In the genomic region with DNA sequence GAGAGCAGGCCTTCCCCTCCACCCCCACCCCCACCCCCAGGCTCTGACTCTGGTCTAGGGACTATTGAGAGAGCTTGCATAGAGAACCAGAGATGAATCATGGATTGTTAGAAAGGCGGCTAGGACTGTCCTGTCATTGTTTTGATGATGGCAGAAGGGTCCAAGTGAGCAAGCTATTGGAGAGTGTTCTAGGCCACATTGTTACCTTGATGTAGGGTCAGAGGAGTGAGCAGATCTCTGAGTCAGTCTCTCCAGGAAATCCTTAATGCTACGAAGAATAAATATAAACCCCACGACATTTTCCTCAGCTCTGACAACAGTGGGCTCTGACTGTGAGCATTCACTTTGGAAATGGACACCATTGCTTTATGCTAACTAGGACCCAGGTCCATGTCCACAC, we compare ENCODE assay signal across 31 mouse cellular contexts.
"Had no signal": no experiment of that assay in that cellular context is flagged by ENCODE, and none has a peak within 500 bp of the region (broad histone marks: within the 10 kb centered on the region; RNA-seq: fewer than 3 reads in every experiment).

No protein-coding gene starts in this region.

- H3K4me3 ChIP-seq: limb, embryonic 10.5 days; limb, embryonic 12.5 days; limb, embryonic 13.5 days; limb, embryonic 15.5 days; liver, embryonic 12.5 days; liver, embryonic 13.5 days; liver, embryonic 15.5 days; lung, embryonic 15.5 days; megakaryocyte, embryonic 14.5 days; midbrain, embryonic 10.5 days; midbrain, embryonic 12.5 days; midbrain, embryonic 13.5 days; midbrain, embryonic 15.5 days; myocyte; neural tube, embryonic 12.5 days; neural tube, embryonic 13.5 days had no signal

- H3K36me3 ChIP-seq: limb, embryonic 10.5 days; limb, embryonic 12.5 days; limb, embryonic 13.5 days; limb, embryonic 15.5 days; liver, embryonic 12.5 days; liver, embryonic 13.5 days; liver, embryonic 15.5 days; lung, embryonic 15.5 days; midbrain, embryonic 10.5 days; midbrain, embryonic 12.5 days; midbrain, embryonic 13.5 days; midbrain, embryonic 15.5 days; neural tube, embryonic 12.5 days; neural tube, embryonic 13.5 days had no signal

- H3K9ac ChIP-seq: limb, embryonic 12.5 days; limb, embryonic 13.5 days; limb, embryonic 15.5 days; liver, embryonic 12.5 days; liver, embryonic 13.5 days; liver, embryonic 14.5 days; liver, embryonic 15.5 days; liver, postnatal 0 days; lung, embryonic 15.5 days; midbrain, embryonic 12.5 days; midbrain, embryonic 13.5 days; midbrain, embryonic 15.5 days; neural tube, embryonic 12.5 days; neural tube, embryonic 13.5 days had no signal

- ATAC-seq: liver, embryonic 12.5 days; liver, postnatal 0 days; lung, postnatal 0 days; midbrain, embryonic 13.5 days; midbrain, embryonic 15.5 days; midbrain, embryonic 16.5 days had no signal

- H3K4me2 ChIP-seq: limb, embryonic 12.5 days; limb, embryonic 13.5 days; limb, embryonic 15.5 days; liver, embryonic 11.5 days; liver, embryonic 12.5 days; liver, embryonic 13.5 days; liver, embryonic 15.5 days; lung, embryonic 15.5 days; midbrain, embryonic 11.5 days; midbrain, embryonic 12.5 days; midbrain, embryonic 13.5 days; midbrain, embryonic 15.5 days; neural tube, embryonic 12.5 days; neural tube, embryonic 13.5 days had no signal

- DNase-seq: left cerebral cortex, postnatal 4 days; liver; liver, embryonic 13.5 days; liver, postnatal 0 days; lung, adult 18-20 months; lung, postnatal 10 days; lung, postnatal 14 days; lung, postnatal 36 days; lung, postnatal 4 days; midbrain, embryonic 14.5 days had no signal

- H3K27me3 ChIP-seq: limb, embryonic 13.5 days; limb, embryonic 15.5 days; liver, embryonic 12.5 days; liver, embryonic 13.5 days; liver, embryonic 15.5 days; lung, embryonic 15.5 days; midbrain, embryonic 12.5 days; midbrain, embryonic 13.5 days; midbrain, embryonic 15.5 days; neural tube, embryonic 12.5 days; neural tube, embryonic 13.5 days had no signal

- H3K4me1 ChIP-seq: limb, embryonic 12.5 days; liver, embryonic 12.5 days; liver, embryonic 13.5 days; liver, embryonic 15.5 days; megakaryocyte, embryonic 14.5 days; midbrain, embryonic 15.5 days; neural tube, embryonic 12.5 days; neural tube, embryonic 13.5 days had no signal

- H3K9me3 ChIP-seq: limb, embryonic 10.5 days; limb, embryonic 12.5 days; limb, embryonic 13.5 days; limb, embryonic 15.5 days; liver, embryonic 12.5 days; liver, embryonic 13.5 days; liver, embryonic 15.5 days; lung, embryonic 15.5 days; midbrain, embryonic 10.5 days; midbrain, embryonic 12.5 days; midbrain, embryonic 13.5 days; midbrain, embryonic 15.5 days; neural tube, embryonic 12.5 days; neural tube, embryonic 13.5 days had no signal

- H3K27ac ChIP-seq: limb, embryonic 10.5 days; limb, embryonic 12.5 days; limb, embryonic 13.5 days; limb, embryonic 15.5 days; liver, embryonic 12.5 days; liver, embryonic 13.5 days; liver, embryonic 14.5 days; liver, embryonic 15.5 days; lung, embryonic 15.5 days; macrophage; midbrain, embryonic 10.5 days; midbrain, embryonic 12.5 days; midbrain, embryonic 13.5 days; midbrain, embryonic 15.5 days; neural tube, embryonic 12.5 days; neural tube, embryonic 13.5 days had no signal
